Mouse (Mus musculus) lung, adult 2 months (tissue): ENCODE measurements around the gene Hbb-bh1.
"Not testable (repeated sequence)": the region's sequence is repeated elsewhere in the genome, so short reads cannot be mapped to it uniquely, and the experiment has no call there.

ENCODE experiments used
- CTCF ChIP-seq: fragments of 200-500 bp; IDR thresholded peaks from 2 replicates; pipeline ENCODE4 v1.5.1; 2011; ENCODE audit warnings: mild to moderate bottlenecking, low read length, control low read depth; ENCODE audit not compliant: insufficient read depth
- POLR2A ChIP-seq: fragments of 200-500 bp; IDR thresholded peaks from 2 replicates; pipeline ENCODE4 v1.6.1; 2011; ENCODE audit warnings: low read depth, mild to moderate bottlenecking, control low read depth, low read length, borderline replicate concordance; ENCODE audit errors: extremely low read depth

DNA sequence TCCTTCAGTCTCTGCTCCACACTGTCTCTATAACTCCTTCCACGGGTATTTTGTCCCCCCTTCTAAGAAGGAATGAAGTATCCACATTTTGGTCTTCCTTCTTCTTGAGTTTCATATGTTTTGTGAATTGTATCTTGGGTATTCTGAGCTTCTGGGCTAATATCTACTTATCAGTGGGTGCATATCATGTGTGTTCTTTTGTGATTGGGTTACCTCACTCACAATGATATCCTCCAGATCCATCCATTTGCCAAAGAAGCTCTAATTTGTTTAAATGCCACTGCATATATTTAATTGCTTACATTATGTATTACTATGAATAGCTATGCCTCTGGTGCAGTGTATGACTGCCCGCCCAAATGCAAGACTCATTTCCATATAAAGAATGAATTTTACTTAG, 34.8 kb downstream of the Hbb-bh1 start:
- TF ChIP-seq CTCF, POLR2A: not testable (repeated sequence)
